Comparison of ENCODE assay signal across 12 mouse cellular contexts in the genomic region with DNA sequence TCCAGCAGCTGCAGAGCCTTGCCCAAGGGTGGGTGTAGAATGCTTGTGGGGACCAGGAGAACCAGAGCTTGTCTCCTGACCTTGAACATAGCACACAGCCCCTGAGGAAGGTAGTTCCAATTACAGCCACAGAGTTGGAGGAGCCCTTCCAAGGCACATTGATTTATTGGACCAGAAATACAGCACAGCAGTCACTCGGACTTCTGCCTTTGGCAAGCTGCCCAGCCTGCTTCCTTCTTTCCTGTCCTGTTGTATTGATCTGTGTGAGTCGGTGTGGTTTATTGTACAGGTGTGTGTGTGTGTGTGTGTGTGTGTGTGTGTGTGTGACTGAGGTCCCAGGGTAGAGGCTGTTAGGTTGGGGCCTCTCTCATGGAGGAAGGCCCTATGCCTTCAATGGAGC. TPM values are rescaled to one million over a fixed set of nuclear protein-coding genes. Genes with fewer than 3 reads are reported as not detected.
DNase-seq lines count a peak whose midpoint lies in the region; ATAC-seq lines count a peak whose summit lies in the region.
"Had no signal": no experiment of that assay in that cellular context is flagged by ENCODE, and none has a peak within 500 bp of the region (broad histone marks: within the 10 kb centered on the region; RNA-seq: fewer than 3 reads in every experiment).

No protein-coding gene starts in this region.

- H3K9ac ChIP-seq in forebrain, embryonic 15.5 days (replicated peaks): no peak overlapping the region
- H3K9ac ChIP-seq in limb, embryonic 12.5 days (replicated peaks): no peak overlapping the region
- H3K9ac ChIP-seq: forebrain, embryonic 12.5 days had no signal

- 0 out of 2 replicates have a peak, but pooled peaks have one; percentile 32 for ATAC-seq in forebrain, embryonic 15.5 days (replicated peaks)
- peak; percentile 82 for ATAC-seq in limb, embryonic 12.5 days (ENCODE audit: insufficient number of reproducible peaks, insufficient read depth, low FRiP score, low TSS enrichment, low read depth)
- ATAC-seq: CD4-positive, CD25-positive, alpha-beta regulatory T cell, adult 4 months had no signal

- H3K27ac ChIP-seq in forebrain, embryonic 15.5 days (replicated peaks): no peak overlapping the region
- no peak overlapping the region for H3K27ac ChIP-seq in forebrain, embryonic 10.5 days
- peak overlapping the region; percentile 62 for H3K27ac ChIP-seq in limb, embryonic 12.5 days
- H3K27ac ChIP-seq: forebrain, embryonic 12.5 days; heart, adult 2 months had no signal

- H3K9me3 ChIP-seq in forebrain, embryonic 15.5 days: no peaks in the 10 kb centered on the region
- no peaks in the 10 kb centered on the region for H3K9me3 ChIP-seq in forebrain, embryonic 10.5 days
- no peaks in the 10 kb centered on the region for H3K9me3 ChIP-seq in limb, embryonic 12.5 days
- H3K9me3 ChIP-seq: forebrain, embryonic 12.5 days had no signal

- H3K4me2 ChIP-seq in forebrain, embryonic 15.5 days (replicated peaks): no peak overlapping the region
- H3K4me2 ChIP-seq in limb, embryonic 12.5 days: no peak overlapping the region
- H3K4me2 ChIP-seq: forebrain, embryonic 12.5 days had no signal

- 3% methylated on average over 2 of the region's 2 CpGs for WGBS in forebrain, embryonic 15.5 days
- WGBS in forebrain, embryonic 10.5 days: 83% methylated on average over 2 of the region's 2 CpGs
- 6% methylated on average over 2 of the region's 2 CpGs for WGBS in limb, embryonic 12.5 days

- H3K4me1 ChIP-seq in forebrain, embryonic 15.5 days: peaks cover 8% of the 10 kb centered on the region
- H3K4me1 ChIP-seq in forebrain, embryonic 10.5 days: peaks cover 20% of the 10 kb centered on the region
- peaks cover 77% of the 10 kb centered on the region for H3K4me1 ChIP-seq in limb, embryonic 12.5 days (replicated peaks)

- no peak overlapping the region for H3K4me3 ChIP-seq in forebrain, embryonic 15.5 days
- no peak overlapping the region for H3K4me3 ChIP-seq in forebrain, embryonic 10.5 days
- H3K4me3 ChIP-seq in limb, embryonic 12.5 days (replicated peaks): no peak overlapping the region
- H3K4me3 ChIP-seq: forebrain, embryonic 12.5 days; heart, adult 2 months had no signal

- no peak for DNase-seq in forebrain, embryonic 10.5 days (ENCODE audit: extremely low spot score, low spot score)
- peak; percentile 53 for DNase-seq in MN1 (ENCODE audit: low spot score)
- peak; percentile 63 for DNase-seq in forelimb bud, embryonic 11.5 days (ENCODE audit: low read depth, low spot score)
- no peak for DNase-seq in spleen, adult 18-20 months
- DNase-seq in gastrocnemius, adult 18-20 months (ENCODE audit: low spot score): no peak
- DNase-seq in layer of hippocampus, postnatal 25 days (ENCODE audit: extremely low spot score in 1 of 2, low spot score in 1 of 2): no peak
- DNase-seq: heart, adult 2 months; thymus, postnatal 14 days had no signal

- no peaks in the 10 kb centered on the region for H3K27me3 ChIP-seq in forebrain, embryonic 15.5 days
- peaks cover 32% of the 10 kb centered on the region for H3K27me3 ChIP-seq in forebrain, embryonic 10.5 days (ENCODE audit: poor library complexity, severe bottlenecking)
- peaks cover 18% of the 10 kb centered on the region; the same call in 1 of the 2 replicates for H3K27me3 ChIP-seq in limb, embryonic 12.5 days
- H3K27me3 ChIP-seq: forebrain, embryonic 12.5 days had no signal

- H3K36me3 ChIP-seq in forebrain, embryonic 15.5 days: no peaks in the 10 kb centered on the region
- no peaks in the 10 kb centered on the region for H3K36me3 ChIP-seq in forebrain, embryonic 10.5 days (replicated peaks)
- H3K36me3 ChIP-seq in limb, embryonic 12.5 days: no peaks in the 10 kb centered on the region
- H3K36me3 ChIP-seq: forebrain, embryonic 12.5 days had no signal

RNA-seq across cellular contexts. Expression of gene Pyroxd2, which starts 30.1 kb away (rescaled TPM):
- polyA plus RNA-seq in forebrain, embryonic 15.5 days (2015; fragmentation: Nextera tagmentation; extraction: Ambion mirVana): 1.9 and 2.0 TPM in 2 replicates
- 0.29 and 0.63 TPM in 2 replicates for polyA plus RNA-seq in forebrain, embryonic 10.5 days (2016; fragmentation: Nextera tagmentation; extraction: Ambion mirVana)
- polyA plus RNA-seq in limb, embryonic 12.5 days (2016; fragmentation: Nextera tagmentation; extraction: Ambion mirVana): 1.2 and 1.4 TPM in 2 replicates
- total RNA-seq in gastrocnemius, adult 18-20 months (2021): under 1 TPM; 0.53 to 0.97 TPM
- 1 to 10 TPM; 1.6 to 2.3 TPM for total RNA-seq in layer of hippocampus, postnatal 25 days (2021)

RNA-seq across cellular contexts. Expression of gene Hps1, which starts 57.3 kb away (rescaled TPM):
- polyA plus RNA-seq in forebrain, embryonic 15.5 days (2015; fragmentation: Nextera tagmentation; extraction: Ambion mirVana): 13.8 and 14.0 TPM in 2 replicates
- polyA plus RNA-seq in forebrain, embryonic 10.5 days (2016; fragmentation: Nextera tagmentation; extraction: Ambion mirVana): 21.1 and 21.8 TPM in 2 replicates
- 14.5 and 15.4 TPM in 2 replicates for polyA plus RNA-seq in limb, embryonic 12.5 days (2016; fragmentation: Nextera tagmentation; extraction: Ambion mirVana)
- total RNA-seq in gastrocnemius, adult 18-20 months (2021): under 1 TPM; 0.73 to 0.97 TPM
- 10 to 100 TPM in 1 of 2 experiments, 1 to 10 TPM in 1; 7.5 to 12.3 TPM for total RNA-seq in layer of hippocampus, postnatal 25 days (2021)

Comparison
In these comparisons a context has a peak if more than half of its experiments do, and no peak if none do; other contexts are left out.
1. DNase-seq: peak in MN1 (single experiment) and forelimb bud, embryonic 11.5 days (single experiment); none in forebrain, embryonic 10.5 days (single experiment), spleen, adult 18-20 months (0 of 2), gastrocnemius, adult 18-20 months (single experiment) and layer of hippocampus, postnatal 25 days (0 of 2).